Mouse (Mus musculus) brain, adult 2 months (tissue): ENCODE data around the gene Taar8c.
"Not testable (repeated sequence)": the region's sequence is repeated elsewhere in the genome, so short reads cannot be mapped to it uniquely, and the experiment has no call there.

Experiments
- DNase-seq: peaks from one replicate; pipeline ENCODE4 v3.0.0; 2011; ENCODE audit warnings: low read depth, low spot score

Gene Taar8c

GRCm38 (mm10) chr10:24101812-24102211 lies at the start of gene Taar8c:
TSS of gene Taar8c (minus strand) at chr10:24101912.
- DNase-seq = not testable (repeated sequence)

- DNase-seq = no peak
These were observed 48.4 kb upstream of the Taar8c start for GRCm38 (mm10) chr10:24150086-24150485.

- DNase-seq = peak; percentile 98
These were observed 47.5 kb upstream of the Taar8c start, which contains the start of gene Stx7 for GRCm38 (mm10) chr10:24149135-24149781. TSS of gene Stx7 (plus strand) at chr10:24149302.

GRCm38 (mm10) chr10:24142735-24143134 lies 41.0 kb upstream of the Taar8c start:
- DNase-seq = no peak

- DNase-seq = no peak
These were observed 37.0 kb upstream of the Taar8c start for GRCm38 (mm10) chr10:24138623-24139261.

GRCm38 (mm10) chr10:24134071-24134645 lies 32.4 kb upstream of the Taar8c start:
- no peak for DNase-seq

GRCm38 (mm10) chr10:24133132-24133531 lies 31.4 kb upstream of the Taar8c start:
- DNase-seq = peak; percentile 20

- DNase-seq = no peak
These were observed 30.6 kb upstream of the Taar8c start for GRCm38 (mm10) chr10:24132273-24132672.

- peak; percentile 89 for DNase-seq
These were observed 29.9 kb upstream of the Taar8c start for GRCm38 (mm10) chr10:24131451-24132262.

- DNase-seq = peak; percentile 68
These were observed 9.5 kb upstream of the Taar8c start for GRCm38 (mm10) chr10:24111116-24111778.

- DNase-seq = not testable (repeated sequence)
These were observed 7.7 kb upstream of the Taar8c start, which contains the start of gene Taar9 for GRCm38 (mm10) chr10:24109434-24109833. TSS of gene Taar9 (minus strand) at chr10:24109534.

GRCm38 (mm10) chr10:24108236-24108635 lies 6.5 kb upstream of the Taar8c start:
- no peak for DNase-seq

GRCm38 (mm10) chr10:24107747-24108146 lies 6.0 kb upstream of the Taar8c start:
- DNase-seq = no peak

GRCm38 (mm10) chr10:24103299-24103698 lies 1.6 kb upstream of the Taar8c start:
- not testable (repeated sequence) for DNase-seq

GRCm38 (mm10) chr10:24097010-24097409 lies 4.7 kb downstream of the Taar8c start:
- DNase-seq = not testable (repeated sequence)

- DNase-seq = no peak
These were observed 9.5 kb downstream of the Taar8c start, which contains the start of gene Taar8b for GRCm38 (mm10) chr10:24092194-24092593. TSS of gene Taar8b (minus strand) at chr10:24092294.

GRCm38 (mm10) chr10:24087168-24087567 lies 14.5 kb downstream of the Taar8c start:
- DNase-seq = no peak

- DNase-seq = peak; percentile 4
These were observed 15.2 kb downstream of the Taar8c start for GRCm38 (mm10) chr10:24086555-24086954.

GRCm38 (mm10) chr10:24085936-24086335 lies 15.8 kb downstream of the Taar8c start:
- DNase-seq = no peak

GRCm38 (mm10) chr10:24080166-24080565 lies 21.5 kb downstream of the Taar8c start:
- peak; percentile 75 for DNase-seq

GRCm38 (mm10) chr10:24076200-24076599 lies 25.5 kb downstream of the Taar8c start, which contains the start of gene Taar8a:
TSS of gene Taar8a (plus strand) at chr10:24076500.
- not testable (repeated sequence) for DNase-seq
